Mouse (Mus musculus) myocyte (in vitro differentiated cells): ENCODE measurements around the gene Tmem201. TPM values are rescaled to one million over a fixed set of nuclear protein-coding genes. Genes with fewer than 3 reads are reported as not detected.

Source experiments
- H3K27me3 ChIP-seq: one replicate; pipeline ENCODE4 v1.6.1; 2011; ENCODE audit not compliant: control insufficient read depth, insufficient read depth, insufficient read length
- H3K36me3 ChIP-seq: one replicate; pipeline ENCODE4 v1.6.1; 2011; ENCODE audit not compliant: control insufficient read depth, insufficient read depth
- H3K4me2 ChIP-seq: one replicate; pipeline ENCODE4 v1.6.1; 2011; ENCODE audit warnings: low read depth, control low read depth
- H3K4me3 ChIP-seq: one replicate; pipeline ENCODE4 v1.5.1; 2011; ENCODE audit warnings: mild to moderate bottlenecking, control low read depth, moderate library complexity
- H3K79me2 ChIP-seq: one replicate; pipeline ENCODE4 v1.6.1; 2011; ENCODE audit not compliant: control insufficient read depth, insufficient read depth
- H3ac ChIP-seq: one replicate; pipeline ENCODE4 v1.6.1; 2011; ENCODE audit not compliant: control insufficient read depth, insufficient read length
- CEBPB ChIP-seq: IDR thresholded peaks from 2 replicates; pipeline ENCODE4 v1.6.1; 2011; ENCODE audit warnings: mild to moderate bottlenecking, moderate library complexity; ENCODE audit not compliant: poor library complexity, insufficient read depth, severe bottlenecking
- E2F4 ChIP-seq: IDR thresholded peaks from one replicate; pipeline ENCODE4 v1.6.1; 2011; ENCODE audit warnings: mild to moderate bottlenecking, control low read depth, moderate library complexity; ENCODE audit not compliant: insufficient read depth
- MAX ChIP-seq: IDR thresholded peaks from one replicate; pipeline ENCODE4 v1.6.1; 2011; ENCODE audit warnings: low read depth, mild to moderate bottlenecking, control low read depth
- MYOD1 ChIP-seq, 3 experiments: IDR thresholded peaks; one replicate each; pipeline ENCODE4 v1.6.1; 2011; ENCODE audit warnings: control low read depth in 2 of 3, low read depth in 2 of 3, mild to moderate bottlenecking in 2 of 3, moderate library complexity in 1 of 3; ENCODE audit not compliant: insufficient read length in 2 of 3, control insufficient read depth in 1 of 3
- MYOG ChIP-seq, 3 experiments: IDR thresholded peaks; one replicate each; pipeline ENCODE4 v1.6.1; 2011; ENCODE audit warnings: control low read depth in 2 of 3, low read depth in 2 of 3, mild to moderate bottlenecking in 2 of 3; ENCODE audit not compliant: insufficient read length in 2 of 3, control insufficient read depth in 1 of 3, insufficient read depth in 1 of 3
- POLR2A ChIP-seq: IDR thresholded peaks from one replicate; pipeline ENCODE4 v1.6.1; 2011; ENCODE audit warnings: low read depth, mild to moderate bottlenecking, control low read depth, moderate library complexity; ENCODE audit not compliant: insufficient read length
- POLR2AphosphoS2 ChIP-seq: IDR thresholded peaks from one replicate; pipeline ENCODE4 v1.6.1; 2011; ENCODE audit warnings: low read depth, control low read depth; ENCODE audit not compliant: insufficient read length
- REST ChIP-seq: IDR thresholded peaks from one replicate; pipeline ENCODE4 v1.6.1; 2011; ENCODE audit warnings: mild to moderate bottlenecking, control low read depth, moderate library complexity; ENCODE audit not compliant: insufficient read depth, insufficient read length
- SRF ChIP-seq: IDR thresholded peaks from one replicate; pipeline ENCODE4 v1.6.1; 2011; ENCODE audit warnings: low read depth; ENCODE audit not compliant: control insufficient read depth, insufficient read length
- TCF12 ChIP-seq: IDR thresholded peaks from one replicate; pipeline ENCODE4 v1.6.1; 2011; ENCODE audit warnings: mild to moderate bottlenecking, control low read depth; ENCODE audit not compliant: poor library complexity, insufficient read depth, severe bottlenecking
- TCF3 ChIP-seq: IDR thresholded peaks from one replicate; pipeline ENCODE4 v1.6.1; 2011; ENCODE audit warnings: low read depth, control low read depth; ENCODE audit not compliant: insufficient read length
- USF1 ChIP-seq: IDR thresholded peaks from one replicate; pipeline ENCODE4 v1.6.1; 2011; ENCODE audit warnings: low read depth, mild to moderate bottlenecking, control low read depth, moderate library complexity
- polyA plus RNA-seq: library from polyadenylated mRNA; unstranded; fragments of >200 nt; fragmentation: generic; extraction: Trizol; gene quantifications from one replicate; pipeline ENCODE4 v1.2.1, GENCODE M21; 2012; ENCODE audit warnings: missing spikeins

Tmem201 gene
- polyA plus RNA-seq, 1 experiment = 31.1 TPM

DNA sequence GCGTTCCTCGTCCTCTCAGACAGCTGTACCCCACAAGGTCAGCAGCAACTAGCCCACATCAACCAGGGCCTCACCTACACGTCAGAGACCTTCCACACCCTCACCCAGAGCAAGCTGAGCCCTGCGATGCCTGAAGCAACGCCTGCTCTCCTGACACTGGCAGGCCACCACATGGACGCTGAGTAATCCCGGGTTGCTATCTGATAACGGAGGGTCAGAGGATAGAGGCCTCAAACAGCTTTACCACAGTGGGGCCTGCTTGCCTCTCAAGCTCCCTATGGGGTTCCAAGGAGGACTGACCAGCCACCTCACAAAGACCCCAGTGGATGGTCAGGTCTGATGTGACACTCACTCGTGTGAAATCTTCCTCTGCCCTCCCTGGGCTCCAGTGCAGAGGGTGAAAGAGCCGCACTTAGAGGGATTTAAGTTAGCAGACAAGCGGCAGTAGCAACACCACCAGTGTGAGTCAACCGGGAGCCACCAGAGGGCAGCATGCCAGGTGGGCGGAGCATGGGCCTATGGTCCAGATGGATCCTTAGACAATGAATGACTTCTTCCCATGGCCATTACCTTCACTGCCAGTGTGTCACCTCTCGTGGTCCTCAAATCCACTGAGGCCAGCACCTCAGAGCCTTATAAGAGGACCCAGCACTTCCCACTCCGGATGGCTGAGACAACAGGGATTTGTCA lies 12.0 kb downstream of the Tmem201 start:
- H3K4me2 ChIP-seq = peak overlapping the region; percentile 27
- no peaks in the 10 kb centered on the region for H3K36me3 ChIP-seq
- TF ChIP-seq MYOD1 (IDR thresholded peaks at IDR 0.05; ENCODE audit: control insufficient read depth in 1 of 3, insufficient read length in 2 of 3, low read depth in 2 of 3) (peak in 1 of 3 experiments; percentile 17), CEBPB (no peak)

DNA sequence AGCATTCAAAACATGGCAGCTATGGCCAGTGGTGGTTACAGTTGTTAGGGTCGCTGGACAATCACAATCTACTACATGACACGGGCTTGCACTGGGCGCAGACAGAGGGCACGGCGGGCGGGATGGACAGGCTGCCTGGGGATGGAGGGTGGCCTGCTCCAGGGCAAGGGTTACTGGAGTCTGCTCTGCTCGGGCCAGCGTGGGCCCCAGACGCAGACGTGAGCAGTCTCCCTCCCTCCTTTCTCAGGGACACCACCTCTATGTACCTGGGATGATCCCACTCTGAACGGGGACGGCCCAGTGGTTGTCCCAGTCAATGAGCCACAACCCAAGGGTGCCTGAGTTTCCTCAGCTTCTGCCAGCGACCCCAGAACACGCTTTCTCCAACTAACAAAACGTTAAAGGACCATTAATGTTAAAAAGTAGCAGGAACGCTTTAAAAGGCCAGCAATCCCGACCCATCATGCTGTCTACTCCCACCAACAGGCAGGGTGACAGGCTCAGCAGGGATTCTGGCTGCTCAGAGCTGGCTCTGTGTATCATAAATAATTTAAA lies 12.9 kb downstream of the Tmem201 start:
- TF ChIP-seq TCF12 = no peak
- TF ChIP-seq E2F4 = no peak
- TF ChIP-seq MYOG (IDR thresholded peaks at IDR 0.05; ENCODE audit: control insufficient read depth in 1 of 3, insufficient read depth in 1 of 3, insufficient read length in 2 of 3, low read depth in 2 of 3) = no peak
- no peak for TF ChIP-seq POLR2A
- TF ChIP-seq USF1 = no peak
- no peak for TF ChIP-seq MYOD1 (IDR thresholded peaks at IDR 0.05; ENCODE audit: control insufficient read depth in 1 of 3, insufficient read length in 2 of 3, low read depth in 2 of 3)
- TF ChIP-seq SRF = no peak
- no peak for TF ChIP-seq CEBPB
- no peak for TF ChIP-seq TCF3
- Histone ChIP-seq H3ac (no peak overlapping the region), H3K36me3 (no peaks in the 10 kb centered on the region), H3K4me3 (no peak overlapping the region), H3K27me3 (no peaks in the 10 kb centered on the region), H3K4me2 (peak overlapping the region; percentile 27), H3K79me2 (no peaks in the 10 kb centered on the region)

More for the DNA sequence above, 12.0 kb downstream of the Tmem201 start:
- Histone ChIP-seq H3K4me3 (no peak overlapping the region), H3ac (no peak overlapping the region), H3K27me3 (no peaks in the 10 kb centered on the region), H3K79me2 (no peaks in the 10 kb centered on the region)

DNA sequence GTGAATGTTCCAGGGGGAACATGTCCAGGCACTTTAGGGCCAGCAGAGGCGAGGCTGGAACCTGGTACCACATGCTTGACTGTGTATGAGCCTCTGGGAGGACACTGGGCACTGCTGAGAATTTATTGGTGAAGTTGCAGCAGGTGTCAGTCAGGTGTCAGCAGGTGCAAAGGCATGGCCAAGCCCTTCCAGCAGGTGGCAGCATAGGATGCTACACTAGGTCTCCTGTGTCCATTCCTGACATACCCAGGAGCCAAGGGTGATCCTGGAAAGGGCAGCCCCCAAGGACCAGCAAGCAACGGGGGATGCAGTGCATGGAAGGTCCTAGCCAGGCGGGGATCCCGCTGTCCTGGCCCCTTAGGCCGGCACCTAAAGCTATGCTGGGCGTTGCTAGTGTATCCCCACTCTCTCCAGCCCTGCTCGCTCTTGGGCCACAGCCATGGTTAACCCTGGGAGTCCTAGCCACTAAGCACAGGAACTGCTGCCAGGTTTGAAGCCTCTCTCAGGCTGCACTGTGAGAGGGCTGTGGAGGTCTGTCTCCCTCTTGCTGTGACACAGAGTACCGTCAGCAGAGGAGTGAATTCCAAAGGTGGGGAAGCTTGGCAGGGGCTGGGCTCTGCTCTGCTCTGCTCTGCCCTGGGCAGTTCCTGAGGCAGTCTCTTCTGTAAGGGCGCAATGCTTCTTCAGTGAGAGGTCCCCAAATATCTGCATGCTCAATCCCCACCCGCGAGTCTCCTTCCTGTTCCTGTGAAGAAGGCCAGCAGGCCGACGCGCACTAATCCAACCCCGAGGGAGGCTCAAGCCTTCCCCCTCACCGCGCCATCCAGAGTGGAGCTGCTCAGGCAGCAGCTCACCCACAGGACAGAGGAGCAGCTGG lies 13.8 kb downstream of the Tmem201 start:
- H3K79me2 ChIP-seq = no peaks in the 10 kb centered on the region
- TF ChIP-seq MYOD1 (IDR thresholded peaks at IDR 0.05; ENCODE audit: control insufficient read depth in 1 of 3, insufficient read length in 2 of 3, low read depth in 2 of 3) (peak in 2 of 3 experiments; percentile 48 to 67), MYOG (IDR thresholded peaks at IDR 0.05; ENCODE audit: control insufficient read depth in 1 of 3, insufficient read depth in 1 of 3, insufficient read length in 2 of 3, low read depth in 2 of 3) (peak in 1 of 3 experiments; percentile 41), MAX (no peak)
- H3K27me3 ChIP-seq = no peaks in the 10 kb centered on the region
- H3K4me2 ChIP-seq = no peak overlapping the region
- H3K4me3 ChIP-seq = no peak overlapping the region
- no peak overlapping the region for H3ac ChIP-seq
- H3K36me3 ChIP-seq = no peaks in the 10 kb centered on the region

DNA sequence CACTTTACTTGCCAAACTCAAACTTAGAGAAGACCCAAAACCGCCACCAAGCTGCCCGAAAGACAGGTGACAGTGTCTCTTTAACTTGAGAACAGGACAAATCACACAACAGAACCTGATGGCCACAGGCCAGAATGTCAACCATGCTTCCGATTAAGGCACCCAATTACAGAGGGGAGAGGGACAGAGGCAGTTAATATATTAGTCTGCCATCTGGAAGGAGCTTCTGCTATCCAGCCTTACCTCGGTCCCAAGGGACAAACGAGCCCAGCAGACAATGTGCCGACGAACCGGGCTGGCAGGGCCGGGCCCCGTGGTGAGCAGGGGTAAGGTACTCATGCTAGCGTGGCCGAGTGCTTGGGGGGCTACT lies 14.8 kb downstream of the Tmem201 start:
- no peaks in the 10 kb centered on the region for H3K36me3 ChIP-seq
- H3K79me2 ChIP-seq = no peaks in the 10 kb centered on the region
- TF ChIP-seq E2F4 = no peak
- TF ChIP-seq MYOG (IDR thresholded peaks at IDR 0.05; ENCODE audit: control insufficient read depth in 1 of 3, insufficient read depth in 1 of 3, insufficient read length in 2 of 3, low read depth in 2 of 3) = no peak
- no peak for TF ChIP-seq TCF12
- no peak for TF ChIP-seq POLR2A
- TF ChIP-seq POLR2AphosphoS2 = no peak
- no peak for TF ChIP-seq TCF3
- no peak for TF ChIP-seq USF1
- TF ChIP-seq MYOD1 (IDR thresholded peaks at IDR 0.05; ENCODE audit: control insufficient read depth in 1 of 3, insufficient read length in 2 of 3, low read depth in 2 of 3) = no peak
- no peak for TF ChIP-seq CEBPB
- TF ChIP-seq MAX = no peak
- no peak for TF ChIP-seq SRF
- no peak for TF ChIP-seq REST
- H3K4me2 ChIP-seq = no peak overlapping the region
- H3K4me3 ChIP-seq = no peak overlapping the region
- no peaks in the 10 kb centered on the region for H3K27me3 ChIP-seq
- H3ac ChIP-seq = no peak overlapping the region
